Mouse (Mus musculus) neutrophil, adult 59 days (primary cell): ENCODE measurements around the gene Gm20547. TPM values are rescaled to one million over a fixed set of nuclear protein-coding genes. Genes with fewer than 3 reads are reported as not detected.

Source experiments
- total RNA-seq, 2 experiments: library from RNA; stranded (reverse); gene quantifications; 1 replicate in 1 of 2; 2 replicates in 1 of 2; pipeline ENCODE4 v1.2.4; 2023

Gm20547 gene
- total RNA-seq = not detected

DNA sequence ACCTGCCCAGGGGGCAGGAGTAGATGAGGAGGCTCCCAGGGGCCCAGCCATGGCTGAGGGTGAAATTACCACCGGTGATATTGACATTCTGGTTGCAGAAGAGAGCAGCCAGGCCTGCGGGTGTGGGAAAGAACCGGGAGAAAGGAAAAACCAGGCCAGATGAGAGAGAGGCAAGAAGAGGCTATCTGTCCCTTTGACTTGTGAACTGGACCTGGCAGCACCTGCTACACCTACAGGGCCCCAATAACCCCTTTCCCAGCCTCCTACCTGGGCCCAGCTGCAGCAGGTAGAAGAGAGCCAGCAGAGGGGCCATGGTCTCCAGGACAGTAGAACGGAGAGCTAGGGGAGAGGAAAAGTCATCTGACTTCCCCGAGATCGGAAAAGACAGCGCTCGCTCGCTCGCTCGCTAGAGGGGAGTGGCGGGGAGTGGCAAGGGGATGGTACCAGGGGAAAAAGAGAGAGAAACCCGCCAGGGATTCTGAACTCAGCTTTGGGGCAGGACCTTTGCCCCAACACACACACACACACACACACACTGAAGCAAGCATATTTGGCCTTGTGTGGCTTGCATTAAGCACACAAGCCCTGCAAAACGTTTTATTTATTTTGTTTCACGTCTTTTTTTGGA, at the start of gene Gm20547:
Gene Gm20547 (minus strand): TSS at position 360 of the 628 bp plus-strand sequence.

DNA sequence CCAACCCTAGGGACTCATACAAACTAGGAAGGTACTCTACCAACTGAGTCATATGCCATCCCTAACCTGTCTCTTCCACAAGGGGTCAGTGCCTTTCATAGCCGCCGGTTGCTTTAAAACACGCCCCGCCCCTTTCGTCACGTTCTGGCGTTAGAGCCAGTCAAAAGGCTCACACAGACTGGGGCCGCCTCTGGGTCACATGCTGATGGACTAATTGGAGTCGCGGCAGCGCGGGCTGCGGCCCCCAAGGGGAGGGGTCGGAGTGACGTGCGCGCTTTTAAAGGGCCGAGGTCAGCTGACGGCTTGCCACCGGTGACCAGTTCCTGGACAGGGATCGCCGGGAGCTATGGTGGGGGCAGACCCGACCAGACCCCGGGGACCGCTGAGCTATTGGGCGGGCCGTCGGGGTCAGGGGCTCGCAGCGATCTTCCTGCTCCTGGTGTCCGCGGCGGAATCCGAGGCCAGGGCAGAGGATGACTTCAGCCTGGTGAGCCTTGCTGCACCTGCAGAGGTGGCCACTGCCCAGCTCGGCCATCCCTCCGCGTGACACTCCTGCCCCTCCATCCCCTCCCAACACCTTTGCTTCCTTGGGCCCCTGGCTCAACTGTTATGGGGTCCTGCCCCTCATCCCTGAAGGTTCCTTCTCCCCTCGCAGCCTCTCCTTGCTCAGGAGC, 49.4 kb upstream of the Gm20547 start, which contains the start of gene Neu1:
Gene Neu1 (plus strand): TSS at position 193 of the 674 bp plus-strand sequence.

GRCm38 (mm10) chr17:34913930-34914665, 32.3 kb upstream of the Gm20547 start, which contains the start of gene Slc44a4:
Gene Slc44a4, plus strand, starts transcription at chr17:34914466.

DNA sequence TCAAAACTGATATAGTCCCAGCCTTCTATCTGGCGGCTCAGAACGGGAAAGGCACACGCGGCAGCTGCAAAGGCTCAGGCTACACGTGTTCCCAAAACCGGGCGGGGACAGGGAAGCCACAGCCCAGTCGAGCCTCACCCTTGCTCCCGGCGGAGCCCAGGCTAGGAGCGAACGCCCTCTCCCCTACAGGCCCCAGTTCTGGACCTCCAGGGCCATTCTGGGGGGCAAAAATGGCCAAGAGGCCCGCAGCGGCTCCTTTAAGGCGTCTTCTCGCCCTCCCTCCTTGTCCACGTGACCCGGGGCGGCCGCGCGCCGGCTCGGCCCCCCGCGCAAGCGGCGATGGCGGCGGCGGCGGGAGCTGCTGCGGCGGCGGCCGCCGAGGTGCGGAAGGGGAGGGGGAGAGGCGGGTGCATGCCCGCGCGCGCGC, 16.3 kb upstream of the Gm20547 start, which contains the start of the genes C2 and Ehmt2:
Gene C2 (minus strand): TSS at position 106 of the 427 bp plus-strand sequence.
Gene Ehmt2 (plus strand): TSS at position 310 of the 427 bp plus-strand sequence.

DNA sequence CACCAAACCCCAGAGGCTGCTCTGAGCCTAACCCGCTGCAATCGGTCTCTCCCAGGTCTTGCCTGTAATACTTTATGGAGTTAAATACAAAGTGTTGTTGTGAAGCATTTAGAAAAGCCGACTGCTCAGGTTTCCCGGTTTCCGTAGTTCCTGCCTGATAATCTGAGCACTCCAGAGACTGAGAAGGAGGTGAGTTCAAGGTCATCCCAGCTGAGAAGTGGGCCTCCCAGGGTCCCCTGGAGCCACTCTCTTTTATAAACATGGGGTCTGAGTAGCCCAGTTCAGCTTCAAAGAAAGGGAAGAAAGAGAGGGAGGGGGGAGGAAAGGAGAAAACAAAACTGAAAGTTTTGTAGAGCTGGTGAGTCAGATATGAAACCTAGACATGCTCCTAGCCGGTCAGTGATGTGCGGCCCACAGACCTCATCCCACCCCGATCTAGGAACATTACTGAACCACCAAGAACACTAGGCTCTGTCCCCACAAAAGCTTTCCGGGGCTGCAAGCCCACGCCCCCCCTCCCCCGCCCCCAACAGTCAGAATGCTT, 2.4 kb downstream of the Gm20547 start, which contains the start of gene Zbtb12:
Gene Zbtb12 (plus strand): TSS at position 148 of the 544 bp plus-strand sequence.

GRCm38 (mm10) chr17:34862416-34863081, 19.3 kb downstream of the Gm20547 start, which contains the start of gene Cfb:
Gene Cfb, minus strand, starts transcription at chr17:34862518.

GRCm38 (mm10) chr17:34849722-34850516, 31.9 kb downstream of the Gm20547 start, which contains the start of the genes Skiv2l and Nelfe:
Gene Skiv2l, minus strand, starts transcription at chr17:34850210.
Gene Nelfe, plus strand, starts transcription at chr17:34850391.

DNA sequence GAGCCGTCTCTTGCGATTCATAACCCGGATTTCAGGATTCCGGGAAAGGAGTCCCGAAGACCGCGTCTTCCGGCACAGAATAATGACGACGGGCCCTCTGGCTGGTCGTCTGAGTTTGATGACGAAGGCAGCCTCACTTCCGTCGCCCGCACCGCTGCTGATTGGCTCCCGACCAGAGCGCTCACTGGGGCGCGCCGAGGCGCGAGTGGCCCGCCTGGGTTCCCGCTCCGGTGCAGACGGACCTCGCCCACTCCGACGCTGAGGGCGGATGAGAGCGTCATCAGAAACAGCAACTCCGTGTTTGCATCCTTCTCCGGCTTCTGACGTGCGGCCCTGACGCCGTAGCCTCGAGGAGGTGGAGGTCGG, 45.0 kb downstream of the Gm20547 start, which contains the start of the genes Stk19 and Dxo:
Gene Stk19 (minus strand): TSS at position 90 of the 366 bp plus-strand sequence.
Gene Dxo (plus strand): TSS at position 164 of the 366 bp plus-strand sequence.

Other genes with a start within 250 kb of the Gm20547 start
- 10 to 100 TPM in 1 of 2 experiments, 1 to 10 TPM in 1; 9.7 to 16.6 TPM for gene Fkbpl, start 237.3 kb downstream of the Gm20547 start, total RNA-seq
- 10 to 100 TPM; 61.2 to 71.9 TPM for gene Atf6b, start 234.9 kb downstream of the Gm20547 start, total RNA-seq
- under 1 TPM in 1 of 2 experiments, not detected in 1; 0.07 TPM for gene Tnxb, start 211.5 kb downstream of the Gm20547 start, total RNA-seq
- gene C4b, start 138.2 kb downstream of the Gm20547 start, total RNA-seq = 1 to 10 TPM in 1 of 2 experiments, under 1 TPM in 1; 0.38 to 1.2 TPM
- not detected for gene Cyp21a1, start 77.5 kb downstream of the Gm20547 start, total RNA-seq
- gene Stk19, start 45.1 kb downstream of the Gm20547 start, total RNA-seq = 10 to 100 TPM; 39.4 to 40.7 TPM
- 10 to 100 TPM; 46.2 to 53.2 TPM for gene Dxo, start 45.0 kb downstream of the Gm20547 start, total RNA-seq
- 10 to 100 TPM; 83.2 to 91.6 TPM for gene Skiv2l, start 31.8 kb downstream of the Gm20547 start, total RNA-seq
- gene Nelfe, start 31.7 kb downstream of the Gm20547 start, total RNA-seq = 10 to 100 TPM; 24.1 to 27.8 TPM
- gene Cfb, start 19.5 kb downstream of the Gm20547 start, total RNA-seq = under 1 TPM; 0.64 to 0.73 TPM
- 1 to 10 TPM; 2.7 to 2.8 TPM for gene Zbtb12, start 2.6 kb downstream of the Gm20547 start, total RNA-seq
- gene C2, start 16.2 kb upstream of the Gm20547 start, total RNA-seq = 1 to 10 TPM in 1 of 2 experiments, under 1 TPM in 1; 0.22 to 1.6 TPM
- 10 to 100 TPM; 58.0 to 71.6 TPM for gene Ehmt2, start 16.4 kb upstream of the Gm20547 start, total RNA-seq
- gene Slc44a4, start 32.4 kb upstream of the Gm20547 start, total RNA-seq = under 1 TPM in 1 of 2 experiments, not detected in 1; 0.24 TPM
- gene Neu1, start 49.2 kb upstream of the Gm20547 start, total RNA-seq = 10 to 100 TPM; 71.5 to 75.3 TPM
- gene Hspa1b, start 77.2 kb upstream of the Gm20547 start, total RNA-seq = 10 to 100 TPM in 1 of 2 experiments, 1 to 10 TPM in 1; 6.4 to 28.6 TPM
- not detected for gene Gm20481, start 87.9 kb upstream of the Gm20547 start, total RNA-seq
- 10 to 100 TPM; 14.6 to 41.1 TPM for gene Hspa1a, start 90.1 kb upstream of the Gm20547 start, total RNA-seq
- not detected for gene Hspa1l, start 90.7 kb upstream of the Gm20547 start, total RNA-seq
- gene Lsm2, start 99.8 kb upstream of the Gm20547 start, total RNA-seq = 10 to 100 TPM; 29.9 to 39.2 TPM
- 10 to 100 TPM; 61.3 to 70.3 TPM for gene Vars, start 118.9 kb upstream of the Gm20547 start, total RNA-seq
- gene Vwa7, start 134.5 kb upstream of the Gm20547 start, total RNA-seq = not detected
- gene Sapcd1, start 146.0 kb upstream of the Gm20547 start, total RNA-seq = under 1 TPM; 0.82 to 0.84 TPM
- gene Msh5, start 164.7 kb upstream of the Gm20547 start, total RNA-seq = 1 to 10 TPM; 6.7 to 8.8 TPM
- 100 to 1,000 TPM; 271 to 302 TPM for gene Clic1, start 167.9 kb upstream of the Gm20547 start, total RNA-seq
- 1 to 10 TPM; 3.4 to 4.6 TPM for gene Ddah2, start 177.0 kb upstream of the Gm20547 start, total RNA-seq
- not detected for gene Ly6g6c, start 183.3 kb upstream of the Gm20547 start, total RNA-seq
- gene Mpig6b, start 184.1 kb upstream of the Gm20547 start, total RNA-seq = under 1 TPM; 0.64 to 0.93 TPM
- gene Ly6g6e, start 194.9 kb upstream of the Gm20547 start, total RNA-seq = not detected
- not detected for gene Ly6g6d, start 196.0 kb upstream of the Gm20547 start, total RNA-seq
- under 1 TPM; 0.31 to 0.55 TPM for gene Ly6g6f, start 203.6 kb upstream of the Gm20547 start, total RNA-seq
- 10 to 100 TPM; 48.8 to 54.6 TPM for gene Abhd16a, start 207.2 kb upstream of the Gm20547 start, total RNA-seq
- gene Ly6g5c, start 226.2 kb upstream of the Gm20547 start, total RNA-seq = not detected
- gene Ly6g5b, start 233.4 kb upstream of the Gm20547 start, total RNA-seq = 10 to 100 TPM; 15.2 to 16.0 TPM
- gene Gpank1, start 239.4 kb upstream of the Gm20547 start, total RNA-seq = 10 to 100 TPM; 25.6 to 26.4 TPM
- gene Csnk2b, start 240.0 kb upstream of the Gm20547 start, total RNA-seq = 100 to 1,000 TPM; 171 to 190 TPM
- gene D17H6S53E, start 244.3 kb upstream of the Gm20547 start, total RNA-seq = 10 to 100 TPM; 17.0 to 23.1 TPM